Mouse (Mus musculus): ENCODE data around the gene Cyp2j12. TPM values are rescaled to one million over a fixed set of nuclear protein-coding genes. Genes with fewer than 3 reads are reported as not detected.
"Not testable (repeated sequence)": the region's sequence is repeated elsewhere in the genome, so short reads cannot be mapped to it uniquely, and the experiment has no call there.

Cyp2j12 gene
- polyA plus RNA-seq (2015; fragmentation: Nextera tagmentation; extraction: Ambion mirVana), result not detected in 2 replicates

DNA sequence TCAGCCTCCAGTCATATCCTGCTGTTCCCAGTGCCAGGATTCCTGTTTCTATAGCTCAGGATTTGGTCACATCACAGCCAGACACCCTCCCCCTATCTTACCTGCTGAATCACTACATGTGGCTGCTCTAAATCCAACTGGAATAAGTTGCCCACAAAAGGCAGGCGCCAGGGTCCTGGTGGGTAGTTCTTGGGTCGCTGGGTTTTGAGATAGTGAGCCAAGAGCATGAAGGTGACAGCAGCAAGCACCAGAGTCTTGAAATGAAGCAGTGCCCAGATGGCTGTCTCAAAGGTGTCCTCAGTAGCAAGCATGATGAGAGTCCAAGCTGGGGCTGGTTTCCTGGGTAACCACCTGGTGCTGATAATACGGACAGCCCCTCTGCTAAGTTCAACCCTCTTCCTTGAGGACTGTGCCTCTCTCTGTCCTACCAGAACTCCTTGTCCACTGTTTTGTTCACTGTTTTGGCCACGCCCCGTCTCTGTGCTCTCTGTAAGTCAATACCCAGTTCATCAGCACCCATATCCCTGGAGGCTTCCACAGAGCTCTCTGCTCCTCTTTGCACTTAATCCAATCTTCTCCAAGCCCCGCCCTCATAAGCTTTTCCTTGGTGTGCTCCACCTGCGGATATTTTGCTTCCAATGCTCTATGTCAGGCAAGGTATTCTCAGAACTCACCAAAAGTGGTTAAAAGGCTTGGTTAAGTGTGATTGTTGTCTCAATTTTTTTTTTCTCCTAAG, at the start of gene Cyp2j12:
TSS of gene Cyp2j12 (minus strand) at position 421 of the 736 bp plus-strand sequence.
- no peak for ATAC-seq
- 57% methylated on average over 7 of the region's 7 CpGs for WGBS (ENCODE audit: insufficient replicate concordance)
- Histone ChIP-seq H3K9me3 (ENCODE audit: low read length) (no peaks in the 10 kb centered on the region), H3K4me1 (ENCODE audit: insufficient read depth) (no peaks in the 10 kb centered on the region), H3K27ac (ENCODE audit: low read depth) (no peak within 1 kb of the TSS), H3K4me2 (ENCODE audit: low read depth, low read length) (no peak within 1 kb of the TSS), H3K9ac (replicated peaks) (no peak within 1 kb of the TSS), H3K4me3 (ENCODE audit: low read depth, low read length) (no peak within 1 kb of the TSS), H3K36me3 (replicated peaks; ENCODE audit: insufficient read depth, low read length) (no peaks in the 10 kb centered on the region), H3K27me3 (ENCODE audit: insufficient read depth, low read length) (no peaks in the 10 kb centered on the region)
- DNase-seq, result no peak
- TF ChIP-seq EP300 (IDR thresholded peaks at IDR 0.05; ENCODE audit: low read depth), result no peak
- no peak for TF ChIP-seq CTCF (IDR thresholded peaks at IDR 0.05; ENCODE audit: low read depth)

DNA sequence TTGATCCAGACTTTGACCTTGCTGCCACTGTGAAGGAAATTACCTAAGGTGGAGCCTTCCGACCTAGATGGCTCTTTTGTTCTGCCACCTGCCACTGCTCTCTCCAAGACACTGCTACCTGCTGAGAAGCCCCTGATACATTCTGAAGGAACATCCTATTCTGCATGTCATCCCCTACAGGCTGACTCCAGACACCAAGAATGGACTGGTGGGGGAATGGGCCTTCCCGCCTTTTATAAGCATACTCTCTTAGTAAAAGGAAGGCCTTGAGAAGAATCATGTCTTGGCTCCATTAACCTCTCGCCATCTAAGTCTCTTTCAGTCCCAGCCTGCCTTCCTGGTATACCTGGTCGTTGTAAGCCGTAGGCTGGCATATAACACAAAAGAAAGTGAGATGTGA, 48.4 kb upstream of the Cyp2j12 start:
- not testable (repeated sequence) for H3K4me1 ChIP-seq (ENCODE audit: insufficient read depth); H3K36me3 ChIP-seq (replicated peaks; ENCODE audit: insufficient read depth, low read length); H3K4me3 ChIP-seq (ENCODE audit: low read depth, low read length); H3K27ac ChIP-seq (ENCODE audit: low read depth); H3K9ac ChIP-seq (replicated peaks); H3K9me3 ChIP-seq (ENCODE audit: low read length); DNase-seq; H3K27me3 ChIP-seq (ENCODE audit: insufficient read depth, low read length); ATAC-seq; H3K4me2 ChIP-seq (ENCODE audit: low read depth, low read length)
- WGBS (ENCODE audit: insufficient replicate concordance), result 82% methylated on average over 5 of the region's 5 CpGs

DNA sequence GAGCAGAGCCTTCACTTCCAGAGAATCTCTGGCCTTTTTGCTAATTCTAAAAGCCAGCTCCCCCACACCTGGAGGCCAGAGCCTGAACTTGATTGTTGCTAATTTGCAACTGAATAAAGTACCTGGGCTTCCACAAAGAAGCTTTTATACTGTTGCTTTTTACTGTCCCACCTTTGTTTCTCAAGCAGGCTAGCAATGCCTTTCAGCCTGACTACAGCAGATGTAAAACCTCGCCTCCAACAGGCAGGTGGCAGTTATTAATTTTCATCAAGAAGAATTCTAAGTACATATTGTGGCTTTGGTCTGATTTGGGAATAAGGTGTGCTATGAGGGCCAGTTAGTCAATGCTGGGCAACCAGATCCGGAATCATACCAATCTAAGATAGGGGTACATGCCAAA, 47.7 kb upstream of the Cyp2j12 start:
- not testable (repeated sequence) for ATAC-seq; H3K27ac ChIP-seq (ENCODE audit: low read depth); H3K36me3 ChIP-seq (replicated peaks; ENCODE audit: insufficient read depth, low read length); H3K9ac ChIP-seq (replicated peaks); DNase-seq; H3K4me2 ChIP-seq (ENCODE audit: low read depth, low read length); H3K9me3 ChIP-seq (ENCODE audit: low read length); H3K27me3 ChIP-seq (ENCODE audit: insufficient read depth, low read length); H3K4me3 ChIP-seq (ENCODE audit: low read depth, low read length); H3K4me1 ChIP-seq (ENCODE audit: insufficient read depth)
- 74% methylated on average over 2 of the region's 2 CpGs for WGBS (ENCODE audit: insufficient replicate concordance)

DNA sequence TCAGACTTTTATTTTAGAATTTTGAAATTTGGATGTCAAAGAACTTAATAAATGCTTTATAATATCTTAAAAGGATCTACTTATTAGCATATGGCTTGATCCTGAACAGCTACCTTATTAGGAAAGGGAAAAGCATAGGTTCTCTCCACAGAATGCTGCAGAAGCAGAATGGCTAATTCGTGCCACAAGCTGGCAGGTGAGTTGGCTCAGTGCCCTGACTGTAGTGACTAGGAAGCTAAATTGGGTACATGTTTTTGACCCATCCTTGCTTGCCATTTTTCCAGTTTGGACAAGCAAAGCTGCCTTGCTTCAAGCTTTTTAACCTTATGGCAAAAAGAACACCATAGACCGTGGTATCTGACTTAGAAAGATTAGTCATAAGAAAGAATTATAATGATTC, 47.2 kb upstream of the Cyp2j12 start:
- WGBS (ENCODE audit: insufficient replicate concordance), result 75% methylated on average over 2 of the region's 2 CpGs
- not testable (repeated sequence) for H3K27me3 ChIP-seq (ENCODE audit: insufficient read depth, low read length); H3K4me2 ChIP-seq (ENCODE audit: low read depth, low read length); H3K4me3 ChIP-seq (ENCODE audit: low read depth, low read length); H3K9me3 ChIP-seq (ENCODE audit: low read length); H3K9ac ChIP-seq (replicated peaks); H3K27ac ChIP-seq (ENCODE audit: low read depth); H3K4me1 ChIP-seq (ENCODE audit: insufficient read depth); ATAC-seq; DNase-seq; H3K36me3 ChIP-seq (replicated peaks; ENCODE audit: insufficient read depth, low read length)

DNA sequence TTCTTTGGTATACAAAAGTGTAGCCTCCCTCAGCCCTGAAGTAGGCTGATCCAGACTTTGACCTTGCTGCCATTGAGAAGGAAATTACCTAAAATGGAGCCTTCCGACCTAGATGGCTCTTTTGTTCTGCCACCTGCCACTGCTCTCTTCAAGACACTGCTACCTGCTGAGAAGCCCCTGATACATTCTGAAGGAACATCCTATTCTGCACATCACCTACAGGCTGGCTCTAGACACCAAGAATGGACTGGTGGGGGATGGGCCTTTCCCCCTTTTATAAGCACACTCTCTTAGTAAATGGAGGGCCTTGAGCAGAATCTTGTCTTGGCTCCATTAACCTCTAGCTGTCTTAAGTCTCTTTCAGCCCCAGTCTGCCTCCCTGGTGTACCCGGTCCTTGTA, 43.8 kb upstream of the Cyp2j12 start:
- not testable (repeated sequence) for H3K27me3 ChIP-seq (ENCODE audit: insufficient read depth, low read length); H3K9ac ChIP-seq (replicated peaks); H3K4me1 ChIP-seq (ENCODE audit: insufficient read depth); H3K9me3 ChIP-seq (ENCODE audit: low read length); DNase-seq; H3K4me2 ChIP-seq (ENCODE audit: low read depth, low read length); H3K4me3 ChIP-seq (ENCODE audit: low read depth, low read length); ATAC-seq; H3K27ac ChIP-seq (ENCODE audit: low read depth); H3K36me3 ChIP-seq (replicated peaks; ENCODE audit: insufficient read depth, low read length)
- 78% methylated on average over 2 of the region's 2 CpGs for WGBS (ENCODE audit: insufficient replicate concordance)

DNA sequence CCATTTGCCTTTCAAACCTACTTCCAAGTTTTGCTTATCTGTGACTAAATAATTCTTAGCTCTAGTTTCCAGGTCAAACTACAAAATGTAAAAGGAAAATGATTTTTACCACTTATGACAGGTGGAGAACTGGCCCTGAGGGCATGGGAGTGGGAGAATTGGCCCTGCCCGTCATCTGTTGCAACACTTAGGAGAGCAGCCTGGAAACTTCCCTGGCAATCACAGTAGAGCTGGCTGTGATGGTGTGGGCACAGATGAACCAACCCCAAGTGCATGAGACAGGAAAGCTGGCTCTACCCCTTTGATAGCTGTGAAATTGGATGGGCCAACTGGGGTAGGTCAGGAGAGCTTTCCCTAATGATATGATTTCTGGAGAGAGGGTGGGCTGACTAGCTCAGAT, 21.9 kb upstream of the Cyp2j12 start:
- no peaks in the 10 kb centered on the region for H3K9me3 ChIP-seq (ENCODE audit: low read length)
- H3K27ac ChIP-seq (ENCODE audit: low read depth), result no peak overlapping the region
- DNase-seq (no peak), ATAC-seq (no peak)
- no peak overlapping the region for H3K4me2 ChIP-seq (ENCODE audit: low read depth, low read length)
- no peaks in the 10 kb centered on the region for H3K4me1 ChIP-seq (ENCODE audit: insufficient read depth)
- H3K4me3 ChIP-seq (ENCODE audit: low read depth, low read length), result no peak overlapping the region
- no peak for TF ChIP-seq EP300 (IDR thresholded peaks at IDR 0.05; ENCODE audit: low read depth)
- no peak for TF ChIP-seq CTCF (IDR thresholded peaks at IDR 0.05; ENCODE audit: low read depth)
- H3K9ac ChIP-seq (replicated peaks), result no peak overlapping the region
- no peaks in the 10 kb centered on the region for H3K27me3 ChIP-seq (ENCODE audit: insufficient read depth, low read length)
- no peaks in the 10 kb centered on the region for H3K36me3 ChIP-seq (replicated peaks; ENCODE audit: insufficient read depth, low read length)
- WGBS (ENCODE audit: insufficient replicate concordance), result 68% methylated on average over 1 of the region's 1 CpGs

DNA sequence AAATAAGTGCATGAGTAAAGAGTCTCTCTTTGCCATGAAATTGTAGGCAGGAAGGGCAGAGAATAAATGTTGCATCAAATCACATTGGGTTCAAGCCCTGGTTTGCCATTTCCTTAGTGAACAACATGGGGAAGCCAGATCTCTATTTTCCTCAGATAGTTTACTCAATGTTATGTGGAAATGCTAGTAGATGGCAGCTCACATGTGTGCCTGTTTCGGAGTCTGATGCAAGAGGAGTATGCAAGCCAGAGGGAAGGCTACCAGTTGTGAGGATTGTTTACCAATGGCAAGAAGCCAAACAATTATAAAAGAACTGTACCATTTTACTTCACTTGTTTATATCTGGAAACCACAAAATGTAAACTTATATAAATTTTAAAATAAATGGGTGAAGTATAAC, 20.6 kb upstream of the Cyp2j12 start:
- no peaks in the 10 kb centered on the region for H3K4me1 ChIP-seq (ENCODE audit: insufficient read depth)
- H3K27ac ChIP-seq (ENCODE audit: low read depth), result no peak overlapping the region
- no peak for ATAC-seq
- H3K4me2 ChIP-seq (ENCODE audit: low read depth, low read length), result no peak overlapping the region
- 63% methylated on average over 1 of the region's 1 CpGs for WGBS (ENCODE audit: insufficient replicate concordance)
- no peaks in the 10 kb centered on the region for H3K9me3 ChIP-seq (ENCODE audit: low read length)
- DNase-seq, result no peak
- H3K9ac ChIP-seq (replicated peaks), result no peak overlapping the region
- no peaks in the 10 kb centered on the region for H3K27me3 ChIP-seq (ENCODE audit: insufficient read depth, low read length)
- no peaks in the 10 kb centered on the region for H3K36me3 ChIP-seq (replicated peaks; ENCODE audit: insufficient read depth, low read length)
- no peak for TF ChIP-seq EP300 (IDR thresholded peaks at IDR 0.05; ENCODE audit: low read depth)
- TF ChIP-seq CTCF (IDR thresholded peaks at IDR 0.05; ENCODE audit: low read depth), result no peak
- no peak overlapping the region for H3K4me3 ChIP-seq (ENCODE audit: low read depth, low read length)

Measured in liver, postnatal 0 days (tissue).